Mouse (Mus musculus): ENCODE measurements around the gene Htatsf1. TPM values are rescaled to one million over a fixed set of nuclear protein-coding genes. Genes with fewer than 3 reads are reported as not detected.

Htatsf1 gene
- 86.4 and 88.1 TPM in 2 replicates for polyA plus RNA-seq (2014; fragmentation: Nextera tagmentation; extraction: Ambion mirVana)

DNA sequence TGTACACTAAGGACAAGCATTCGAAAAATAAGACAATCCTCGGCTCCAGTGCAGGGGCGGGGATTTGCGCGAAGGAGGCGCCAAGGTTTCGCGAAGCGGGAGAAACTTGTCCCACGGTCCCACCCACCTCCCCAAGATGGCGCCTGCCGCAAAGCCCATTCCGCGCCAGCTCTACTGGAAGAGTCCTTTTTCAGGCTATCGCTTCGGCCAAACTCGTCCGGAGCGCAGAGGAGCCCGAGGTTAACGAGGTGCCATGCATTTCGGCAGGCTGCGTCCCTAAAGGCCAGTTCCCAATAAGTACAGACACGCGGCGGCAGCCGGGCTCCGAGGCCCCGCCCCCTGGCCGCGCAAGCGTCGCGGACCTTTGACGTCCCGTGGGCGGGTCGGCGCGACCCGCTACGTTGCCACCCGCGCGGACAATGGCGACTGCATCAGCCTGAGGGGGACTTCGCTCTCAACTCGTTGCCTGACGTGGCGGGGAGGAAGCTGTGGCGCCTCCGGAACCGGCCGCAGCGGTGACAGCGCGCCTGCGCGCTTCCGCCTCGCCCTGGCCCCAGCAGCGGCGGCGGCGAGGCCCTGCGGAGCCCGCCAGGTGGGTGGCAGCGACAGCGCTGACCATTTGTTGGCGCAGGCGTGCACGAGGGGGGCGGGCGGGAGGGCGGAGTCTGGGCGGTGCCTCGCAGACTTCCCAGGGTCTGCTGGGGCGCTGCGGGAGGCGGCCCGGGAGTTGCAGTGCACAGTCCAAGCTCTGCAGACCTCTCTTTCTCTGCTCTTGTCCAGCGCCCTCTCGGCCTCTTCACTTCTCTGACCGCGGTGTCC is at the start of gene Htatsf1:
Htatsf1 (plus strand) TSS at position 410 of the 819 bp plus-strand sequence.
- DNase-seq (ENCODE audit: low spot score), result peak; percentile 79
- Histone ChIP-seq H3K27me3 (ENCODE audit: control insufficient read depth, insufficient read depth, low read length) (no peaks in the 10 kb centered on the region), H3K27ac (replicated peaks; ENCODE audit: low read depth, low read length) (peak within 1 kb of the TSS; percentile 88), H3K4me2 (ENCODE audit: low read depth, severe bottlenecking) (peak within 1 kb of the TSS; percentile 28; the same call in 1 of the 2 replicates), H3K4me1 (ENCODE audit: control insufficient read depth, insufficient read depth, low read length) (no peaks in the 10 kb centered on the region), H3K4me3 (ENCODE audit: low read depth, low read length) (peak within 1 kb of the TSS; percentile 36), H3K36me3 (ENCODE audit: control insufficient read depth, insufficient read depth, low read length) (no peaks in the 10 kb centered on the region), H3K9me3 (ENCODE audit: control insufficient read depth, low read length) (no peaks in the 10 kb centered on the region), H3K9ac (ENCODE audit: low read length) (peak within 1 kb of the TSS; percentile 80)
- peak; percentile 97 for ATAC-seq (ENCODE audit: insufficient number of reproducible peaks, low FRiP score, low TSS enrichment, low read depth)
- 20% methylated on average over 65 of the region's 85 CpGs for WGBS

DNA sequence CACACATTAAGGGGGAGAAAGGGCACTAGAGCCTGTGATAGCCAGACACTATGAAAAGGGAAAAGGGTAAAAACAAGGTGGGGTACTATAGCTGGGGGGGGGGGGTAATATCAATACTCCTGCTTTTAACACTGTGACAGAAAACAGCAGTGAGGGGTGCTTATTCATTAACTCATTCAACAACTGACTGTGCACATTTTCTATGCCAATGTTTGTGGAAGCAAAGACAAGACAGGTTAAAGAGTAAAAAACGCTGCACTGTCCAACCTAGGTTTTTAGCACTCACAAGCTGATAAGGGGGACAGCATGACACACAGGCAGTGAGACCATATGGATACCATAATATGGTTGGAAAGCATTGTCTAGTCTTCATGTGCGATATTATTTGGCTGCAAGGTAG is 40.5 kb upstream of the Htatsf1 start:
- Histone ChIP-seq H3K4me3 (ENCODE audit: low read depth, low read length) (no peak overlapping the region), H3K9ac (ENCODE audit: low read length) (no peak overlapping the region), H3K4me2 (ENCODE audit: low read depth, severe bottlenecking) (no peak overlapping the region), H3K4me1 (ENCODE audit: control insufficient read depth, insufficient read depth, low read length) (no peaks in the 10 kb centered on the region), H3K9me3 (ENCODE audit: control insufficient read depth, low read length) (no peaks in the 10 kb centered on the region), H3K27ac (replicated peaks; ENCODE audit: low read depth, low read length) (no peak overlapping the region), H3K36me3 (ENCODE audit: control insufficient read depth, insufficient read depth, low read length) (no peaks in the 10 kb centered on the region), H3K27me3 (ENCODE audit: control insufficient read depth, insufficient read depth, low read length) (no peaks in the 10 kb centered on the region)
- no peak for DNase-seq (ENCODE audit: low spot score)
- ATAC-seq (ENCODE audit: insufficient number of reproducible peaks, low FRiP score, low TSS enrichment, low read depth), result no peak
- WGBS, result 76% methylated on average over 2 of the region's 2 CpGs

DNA sequence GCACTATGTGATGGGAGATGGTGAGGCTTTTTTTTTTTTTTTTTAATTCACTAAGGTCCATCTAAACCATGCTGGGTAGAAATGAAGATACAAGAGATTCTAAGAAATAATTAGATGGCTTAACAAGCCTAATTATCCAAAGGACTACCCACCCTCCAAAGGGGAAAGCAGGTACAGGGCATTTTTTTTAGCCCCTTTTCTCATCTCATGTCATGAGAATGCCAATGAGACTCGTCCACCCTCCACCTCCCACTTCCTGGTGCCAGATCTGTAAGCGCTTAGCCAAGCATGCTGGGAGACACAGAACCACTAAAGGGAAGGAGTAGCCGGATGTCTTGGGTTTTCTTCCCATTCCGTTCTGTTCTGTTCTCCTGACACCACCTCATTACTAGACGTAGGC is 10.6 kb upstream of the Htatsf1 start, which contains the start of gene Brs3:
Brs3 (plus strand) TSS at position 301 of the 400 bp plus-strand sequence.
- H3K27ac ChIP-seq (replicated peaks; ENCODE audit: low read depth, low read length), result no peak within 1 kb of the TSS
- H3K9ac ChIP-seq (ENCODE audit: low read length), result no peak within 1 kb of the TSS
- no peaks in the 10 kb centered on the region for H3K27me3 ChIP-seq (ENCODE audit: control insufficient read depth, insufficient read depth, low read length)
- no peak for DNase-seq (ENCODE audit: low spot score)
- no peaks in the 10 kb centered on the region for H3K4me1 ChIP-seq (ENCODE audit: control insufficient read depth, insufficient read depth, low read length)
- no peak for ATAC-seq (ENCODE audit: insufficient number of reproducible peaks, low FRiP score, low TSS enrichment, low read depth)
- WGBS, result 80% methylated on average over 5 of the region's 5 CpGs
- no peaks in the 10 kb centered on the region for H3K36me3 ChIP-seq (ENCODE audit: control insufficient read depth, insufficient read depth, low read length)
- H3K4me2 ChIP-seq (ENCODE audit: low read depth, severe bottlenecking), result no peak within 1 kb of the TSS
- H3K4me3 ChIP-seq (ENCODE audit: low read depth, low read length), result no peak within 1 kb of the TSS
- H3K9me3 ChIP-seq (ENCODE audit: control insufficient read depth, low read length), result no peaks in the 10 kb centered on the region

DNA sequence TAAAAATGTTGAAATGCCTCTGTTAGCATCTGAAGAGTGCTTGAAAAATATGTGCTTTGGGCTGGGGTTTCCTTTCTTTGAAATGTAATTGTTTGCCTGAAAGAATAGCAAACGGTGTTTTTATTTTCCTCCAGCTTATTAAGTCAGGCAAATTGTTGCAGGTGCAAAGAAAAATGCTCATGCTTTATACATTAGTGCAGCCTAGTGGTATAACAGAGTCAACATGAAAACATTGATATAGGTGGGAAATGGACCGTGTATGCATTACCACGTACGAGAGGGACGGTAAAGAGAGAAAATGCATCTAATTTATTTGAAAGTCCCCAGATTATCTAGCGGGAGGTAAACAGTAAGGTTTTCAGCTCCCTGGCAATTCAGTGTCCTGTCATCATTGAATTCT is 9.5 kb upstream of the Htatsf1 start:
- Histone ChIP-seq H3K36me3 (ENCODE audit: control insufficient read depth, insufficient read depth, low read length) (no peaks in the 10 kb centered on the region), H3K4me3 (ENCODE audit: low read depth, low read length) (no peak overlapping the region), H3K9me3 (ENCODE audit: control insufficient read depth, low read length) (no peaks in the 10 kb centered on the region), H3K9ac (ENCODE audit: low read length) (no peak overlapping the region), H3K27me3 (ENCODE audit: control insufficient read depth, insufficient read depth, low read length) (no peaks in the 10 kb centered on the region), H3K4me1 (ENCODE audit: control insufficient read depth, insufficient read depth, low read length) (no peaks in the 10 kb centered on the region), H3K27ac (replicated peaks; ENCODE audit: low read depth, low read length) (no peak overlapping the region), H3K4me2 (ENCODE audit: low read depth, severe bottlenecking) (no peak overlapping the region)
- ATAC-seq (ENCODE audit: insufficient number of reproducible peaks, low FRiP score, low TSS enrichment, low read depth) (no peak), DNase-seq (ENCODE audit: low spot score) (no peak)
- 86% methylated on average over 6 of the region's 6 CpGs for WGBS

DNA sequence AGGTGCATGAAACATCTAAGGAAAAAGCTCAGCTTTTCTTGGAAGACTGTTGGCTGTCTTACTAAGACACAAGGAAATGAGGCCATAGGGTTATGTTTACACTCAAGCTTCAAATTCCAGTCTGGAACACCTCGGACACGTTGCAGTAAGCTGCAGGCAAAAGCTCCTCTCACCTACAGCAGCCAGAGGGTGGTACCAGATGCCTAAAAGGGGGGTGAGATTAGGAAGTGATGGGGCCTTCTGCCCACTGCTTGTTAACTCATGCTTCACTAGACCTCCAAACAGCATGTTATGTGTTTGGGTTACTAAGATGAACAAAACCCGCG is 572 bp upstream of the Htatsf1 start:
- no peaks in the 10 kb centered on the region for H3K27me3 ChIP-seq (ENCODE audit: control insufficient read depth, insufficient read depth, low read length)
- H3K36me3 ChIP-seq (ENCODE audit: control insufficient read depth, insufficient read depth, low read length), result no peaks in the 10 kb centered on the region
- H3K4me1 ChIP-seq (ENCODE audit: control insufficient read depth, insufficient read depth, low read length), result no peaks in the 10 kb centered on the region
- peak overlapping the region; percentile 22; the same call in 1 of the 2 replicates for H3K9ac ChIP-seq (ENCODE audit: low read length)
- H3K9me3 ChIP-seq (ENCODE audit: control insufficient read depth, low read length), result no peaks in the 10 kb centered on the region
- peak overlapping the region; percentile 28; the same call in 1 of the 2 replicates for H3K4me2 ChIP-seq (ENCODE audit: low read depth, severe bottlenecking)
- no peak for DNase-seq (ENCODE audit: low spot score)
- ATAC-seq (ENCODE audit: insufficient number of reproducible peaks, low FRiP score, low TSS enrichment, low read depth), result peak; percentile 67
- 27% methylated on average over 4 of the region's 4 CpGs for whole genome bisulfite sequencing
- peak overlapping the region; percentile 88; the same call in 1 of the 2 replicates for H3K27ac ChIP-seq (replicated peaks; ENCODE audit: low read depth, low read length)
- peak overlapping the region; percentile 36 for H3K4me3 ChIP-seq (ENCODE audit: low read depth, low read length)

DNA sequence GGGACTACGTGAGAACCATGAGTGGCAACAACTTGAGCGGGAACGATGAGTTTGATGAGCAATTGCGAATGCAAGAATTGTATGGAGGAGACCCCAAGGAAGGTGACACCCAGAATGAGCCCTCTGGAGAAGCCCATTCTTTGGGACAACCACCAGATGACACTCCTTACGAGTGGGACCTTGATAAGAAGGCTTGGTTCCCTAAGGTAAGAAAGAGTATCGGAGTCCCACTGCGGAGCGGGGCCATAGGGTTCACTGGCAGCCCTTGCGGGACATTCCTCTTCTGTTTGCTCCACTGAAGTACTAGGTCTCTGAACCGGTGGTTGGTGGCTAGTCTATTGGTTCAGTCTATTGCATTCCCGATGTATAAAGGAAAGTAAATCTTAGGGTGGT is 606 bp downstream of the Htatsf1 start:
- Histone ChIP-seq H3K4me2 (ENCODE audit: low read depth, severe bottlenecking) (peak overlapping the region; percentile 28; the same call in 1 of the 2 replicates), H3K9me3 (ENCODE audit: control insufficient read depth, low read length) (no peaks in the 10 kb centered on the region), H3K27ac (replicated peaks; ENCODE audit: low read depth, low read length) (no peak overlapping the region), H3K36me3 (ENCODE audit: control insufficient read depth, insufficient read depth, low read length) (no peaks in the 10 kb centered on the region), H3K9ac (ENCODE audit: low read length) (peak overlapping the region; percentile 80; the same call in 1 of the 2 replicates), H3K4me3 (ENCODE audit: low read depth, low read length) (peak overlapping the region; percentile 36), H3K4me1 (ENCODE audit: control insufficient read depth, insufficient read depth, low read length) (no peaks in the 10 kb centered on the region), H3K27me3 (ENCODE audit: control insufficient read depth, insufficient read depth, low read length) (no peaks in the 10 kb centered on the region)
- DNase-seq (ENCODE audit: low spot score) (no peak), ATAC-seq (ENCODE audit: insufficient number of reproducible peaks, low FRiP score, low TSS enrichment, low read depth) (no peak; the same call in 1 of the 2 replicates)
- WGBS, result 25% methylated on average over 11 of the region's 11 CpGs

DNA sequence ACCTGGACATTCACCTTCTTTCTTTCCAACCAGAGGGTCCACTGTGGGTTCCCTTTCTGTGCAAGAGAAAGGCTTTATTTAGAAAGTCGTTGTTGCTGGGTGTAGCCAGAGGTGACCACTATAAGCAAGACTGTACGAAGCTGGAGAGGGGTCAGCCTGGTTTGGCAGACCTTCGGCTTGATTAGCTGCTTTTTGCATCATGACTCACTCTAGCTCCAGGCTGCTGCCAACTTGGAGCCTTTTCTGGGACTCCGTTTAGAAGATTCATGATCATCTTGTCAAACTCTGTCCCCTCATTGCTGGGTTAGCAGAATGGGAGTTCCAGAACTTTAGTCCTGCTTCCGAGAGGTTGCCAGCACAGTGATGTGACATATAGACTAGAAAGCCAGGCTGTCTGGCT is 28.1 kb downstream of the Htatsf1 start:
- Histone ChIP-seq H3K9ac (ENCODE audit: low read length) (no peak overlapping the region), H3K4me2 (ENCODE audit: low read depth, severe bottlenecking) (no peak overlapping the region), H3K36me3 (ENCODE audit: control insufficient read depth, insufficient read depth, low read length) (no peaks in the 10 kb centered on the region), H3K4me3 (ENCODE audit: low read depth, low read length) (no peak overlapping the region), H3K9me3 (ENCODE audit: control insufficient read depth, low read length) (no peaks in the 10 kb centered on the region), H3K4me1 (ENCODE audit: control insufficient read depth, insufficient read depth, low read length) (no peaks in the 10 kb centered on the region), H3K27ac (replicated peaks; ENCODE audit: low read depth, low read length) (no peak overlapping the region), H3K27me3 (ENCODE audit: control insufficient read depth, insufficient read depth, low read length) (no peaks in the 10 kb centered on the region)
- DNase-seq (ENCODE audit: low spot score), result no peak
- WGBS, result 78% methylated on average over 5 of the region's 5 CpGs
- no peak for ATAC-seq (ENCODE audit: insufficient number of reproducible peaks, low FRiP score, low TSS enrichment, low read depth)

DNA sequence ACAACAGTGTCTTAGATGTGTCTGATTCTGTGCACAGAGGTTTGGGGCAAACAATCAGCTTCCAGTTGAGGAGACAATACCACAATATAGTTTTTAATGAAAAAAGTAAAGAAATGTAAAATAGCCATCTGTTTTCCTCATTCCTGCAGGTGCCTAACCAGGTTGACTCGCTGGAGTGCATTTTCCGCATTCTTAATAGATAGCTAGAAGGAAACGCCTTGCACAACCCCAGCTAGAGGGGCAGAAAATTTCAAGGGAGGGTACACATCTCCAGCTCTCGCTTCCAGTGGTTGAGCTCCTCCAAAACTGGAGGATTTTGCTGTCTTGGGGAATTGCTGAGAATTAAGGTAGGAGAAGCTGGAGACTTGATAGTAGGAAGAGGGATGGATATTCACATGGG is 34.4 kb downstream of the Htatsf1 start, which contains the start of gene Vgll1:
Vgll1 (plus strand) TSS at position 301 of the 400 bp plus-strand sequence.
- 79% methylated on average over 4 of the region's 4 CpGs for whole genome bisulfite sequencing
- no peaks in the 10 kb centered on the region for H3K4me1 ChIP-seq (ENCODE audit: control insufficient read depth, insufficient read depth, low read length)
- H3K9ac ChIP-seq (ENCODE audit: low read length), result no peak within 1 kb of the TSS
- DNase-seq (ENCODE audit: low spot score) (no peak), ATAC-seq (ENCODE audit: insufficient number of reproducible peaks, low FRiP score, low TSS enrichment, low read depth) (no peak)
- no peaks in the 10 kb centered on the region for H3K27me3 ChIP-seq (ENCODE audit: control insufficient read depth, insufficient read depth, low read length)
- no peak within 1 kb of the TSS for H3K27ac ChIP-seq (replicated peaks; ENCODE audit: low read depth, low read length)
- H3K9me3 ChIP-seq (ENCODE audit: control insufficient read depth, low read length), result no peaks in the 10 kb centered on the region
- no peak within 1 kb of the TSS for H3K4me2 ChIP-seq (ENCODE audit: low read depth, severe bottlenecking)
- H3K36me3 ChIP-seq (ENCODE audit: control insufficient read depth, insufficient read depth, low read length), result no peaks in the 10 kb centered on the region
- H3K4me3 ChIP-seq (ENCODE audit: low read depth, low read length), result no peak within 1 kb of the TSS
